Mouse (Mus musculus) layer of hippocampus, adult 8-10 months (tissue): ENCODE data around the gene Fam3b. TPM values are rescaled to one million over a fixed set of nuclear protein-coding genes. Genes with fewer than 3 reads are reported as not detected.

Experiments
- DNase-seq, 2 experiments: peaks; one replicate each; pipeline ENCODE4 v3.0.0; 2022; ENCODE audit warnings: low spot score in 2 of 2
- total RNA-seq, 4 experiments: library from RNA; stranded (reverse); gene quantifications; 2 replicates each; pipeline ENCODE4 v1.2.4; 2022

Gene Fam3b
- total RNA-seq, 4 experiments from 2014 or later: not detected

DNA sequence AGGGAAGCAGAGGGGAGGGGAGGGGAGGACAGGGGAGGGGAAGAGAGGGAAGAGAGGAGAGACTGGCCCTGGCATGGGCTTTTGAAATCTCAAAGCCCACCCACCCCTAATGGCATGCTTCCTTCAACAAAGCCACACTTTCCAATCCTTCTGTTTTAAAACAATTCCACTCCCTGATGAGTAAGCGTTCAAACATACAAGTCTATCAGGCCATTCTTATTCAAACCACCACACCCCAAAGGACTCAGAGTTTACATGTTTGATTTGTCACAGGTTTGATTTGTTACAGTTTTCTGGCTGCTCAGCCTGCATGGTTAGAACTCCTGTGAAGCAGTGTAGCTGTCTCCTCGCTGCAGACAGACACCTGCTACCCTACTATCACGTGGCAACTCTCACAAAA is 18.6 kb downstream of the Fam3b start:
- DNase-seq: no peak

DNA sequence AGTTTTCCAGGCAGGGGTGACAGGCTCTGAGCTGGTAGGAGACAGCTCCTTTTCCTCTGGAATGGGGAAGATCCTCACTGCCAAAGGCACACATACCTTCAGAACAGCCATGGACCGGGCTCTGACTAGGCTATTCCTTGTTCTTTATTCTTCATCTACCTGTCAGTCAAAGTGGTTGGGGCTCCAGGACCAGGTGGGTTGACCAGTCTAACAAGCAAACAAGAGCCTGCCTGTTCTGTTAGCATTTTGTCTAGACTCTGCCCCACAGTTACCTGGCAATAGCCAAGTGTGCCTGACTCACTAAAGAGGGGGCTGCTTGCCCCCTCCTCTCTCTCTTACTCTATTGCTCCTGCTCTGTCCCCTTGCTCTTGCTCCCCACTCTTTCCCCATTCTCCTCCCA is 22.2 kb downstream of the Fam3b start:
- DNase-seq: no peak

DNA sequence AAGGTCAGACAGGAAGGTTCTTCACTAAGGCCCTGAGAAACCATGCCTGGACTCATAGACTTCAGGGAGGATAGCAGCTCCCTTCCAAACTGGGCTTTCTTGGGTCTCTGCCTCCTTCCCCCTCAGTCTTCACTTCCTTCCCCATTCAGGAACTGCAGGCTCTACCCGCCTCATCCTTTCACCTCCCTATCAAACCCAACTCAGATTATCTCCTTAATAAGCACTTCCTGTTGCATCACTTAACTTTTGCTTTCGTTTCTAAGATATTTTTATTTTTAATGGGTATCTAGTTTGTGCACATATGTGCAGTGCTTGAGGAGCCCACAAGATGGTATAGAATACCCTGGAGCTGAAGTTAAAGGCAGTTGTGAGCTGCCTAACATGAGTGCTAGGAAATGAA is 36.0 kb downstream of the Fam3b start:
- no peak for DNase-seq

DNA sequence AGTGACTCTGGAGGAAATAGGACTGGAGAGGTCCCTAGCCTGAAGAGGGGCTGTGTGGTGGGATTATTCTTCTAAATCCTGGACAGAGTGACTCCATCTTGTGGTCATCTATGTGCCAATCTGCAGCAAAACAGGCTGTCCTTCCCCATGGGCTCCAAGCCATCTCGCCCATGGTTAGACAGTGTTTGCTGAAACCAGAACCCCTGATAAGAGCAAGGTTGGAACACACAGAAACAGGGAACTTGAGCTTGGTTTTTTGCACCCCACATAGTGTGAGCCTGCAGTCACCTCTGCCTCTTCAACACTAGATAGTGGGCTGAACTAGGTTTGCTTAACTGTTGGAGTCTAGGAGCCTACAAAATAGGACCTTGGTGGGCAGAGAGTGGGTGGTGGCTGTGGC is 38.1 kb downstream of the Fam3b start:
- DNase-seq: no peak

DNA sequence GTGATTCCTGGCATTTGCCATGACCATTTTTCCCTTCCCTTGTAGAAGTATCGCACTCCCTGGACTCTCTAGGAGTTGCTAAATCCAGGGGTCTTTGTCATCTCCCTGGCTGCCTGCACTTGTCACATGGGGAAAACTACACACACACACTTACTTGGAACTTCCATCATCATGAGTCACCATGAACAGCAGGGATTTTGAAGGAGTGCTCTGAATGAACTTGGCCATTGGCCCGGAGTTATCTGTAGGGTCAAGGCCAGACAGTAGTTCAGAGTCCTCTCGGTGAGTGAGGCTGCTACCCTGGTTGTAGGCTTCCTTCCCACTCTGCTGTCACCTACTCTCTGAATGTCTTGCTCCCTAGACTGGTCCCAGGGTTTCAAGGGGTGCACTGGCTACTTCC is 39.0 kb downstream of the Fam3b start:
- no peak for DNase-seq

DNA sequence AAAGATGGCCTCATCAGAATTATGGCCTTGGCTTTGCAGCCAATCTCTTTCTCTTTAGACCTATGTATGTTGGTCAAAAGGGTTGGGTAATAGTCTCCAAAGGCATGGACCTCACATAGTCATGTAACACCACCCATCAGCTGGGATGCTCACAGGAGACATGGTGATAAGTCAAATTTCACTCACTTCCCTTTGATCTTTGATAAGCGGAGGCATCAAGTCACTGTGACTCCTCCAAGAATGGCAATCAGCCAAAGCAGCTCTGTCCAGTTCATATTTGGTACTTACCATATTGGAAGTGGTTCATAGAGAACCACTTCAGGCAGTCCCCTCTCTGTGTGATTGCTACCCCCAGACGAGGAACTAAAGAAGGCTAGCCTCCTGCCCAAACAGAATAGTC is 39.9 kb downstream of the Fam3b start:
- no peak for DNase-seq

DNA sequence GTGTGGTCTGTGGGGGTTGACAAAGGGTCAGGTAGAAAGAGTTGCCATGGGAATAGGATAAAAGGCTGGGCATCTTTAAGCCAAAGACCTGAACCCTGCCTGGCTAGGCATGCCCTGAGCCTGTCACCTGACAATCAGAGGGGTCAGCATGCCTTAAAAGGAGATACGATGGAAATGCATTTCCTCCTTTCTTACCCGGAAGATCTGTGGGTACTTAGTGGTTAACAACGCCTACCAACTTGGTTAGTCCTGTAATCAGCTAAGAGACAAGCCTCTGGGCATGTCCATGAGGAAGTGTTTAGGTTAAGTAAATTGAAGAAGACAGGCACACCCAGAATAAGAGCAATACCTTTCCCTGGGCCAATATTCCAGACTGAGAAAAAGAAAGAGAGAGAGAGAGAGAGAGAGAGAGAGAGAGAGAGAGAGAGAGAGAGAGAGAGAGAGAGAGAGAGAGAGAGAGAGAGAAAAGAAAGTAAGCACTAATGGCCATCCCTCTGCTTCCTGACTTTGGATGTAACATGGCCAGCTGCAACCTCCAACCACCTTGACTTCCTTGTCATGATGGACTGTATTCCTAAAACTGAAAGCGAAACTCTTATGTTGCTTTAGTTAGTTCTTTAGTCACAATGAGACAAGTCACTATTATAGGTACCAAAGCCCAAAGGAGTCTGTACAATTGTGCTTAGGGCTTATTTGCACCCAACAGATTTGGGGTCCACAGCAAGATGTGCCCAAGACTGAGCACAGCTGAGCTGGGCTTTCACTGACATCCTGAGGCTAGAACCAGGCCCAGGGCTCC is 46.4 kb downstream of the Fam3b start:
- DNase-seq: no peak

DNA sequence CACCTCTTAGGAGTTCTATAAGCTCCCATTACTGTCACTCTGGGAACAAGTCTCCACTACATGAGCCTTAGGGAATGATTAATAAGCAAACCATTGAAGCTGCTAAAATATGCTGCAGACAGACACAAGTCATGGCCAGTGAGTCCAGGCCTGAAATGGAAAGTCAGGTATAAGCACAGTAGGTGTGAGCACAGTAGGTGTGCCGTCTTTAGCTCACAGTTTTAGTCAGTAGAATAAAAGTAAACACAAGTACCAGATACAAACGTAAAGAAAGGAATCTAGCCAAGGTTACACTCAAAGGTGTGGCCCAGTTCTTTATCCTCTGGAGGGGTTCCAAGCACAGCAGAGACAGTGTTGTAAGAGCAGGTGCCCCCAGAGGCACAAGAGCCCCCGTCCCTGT is 47.1 kb downstream of the Fam3b start:
- DNase-seq: no peak

DNA sequence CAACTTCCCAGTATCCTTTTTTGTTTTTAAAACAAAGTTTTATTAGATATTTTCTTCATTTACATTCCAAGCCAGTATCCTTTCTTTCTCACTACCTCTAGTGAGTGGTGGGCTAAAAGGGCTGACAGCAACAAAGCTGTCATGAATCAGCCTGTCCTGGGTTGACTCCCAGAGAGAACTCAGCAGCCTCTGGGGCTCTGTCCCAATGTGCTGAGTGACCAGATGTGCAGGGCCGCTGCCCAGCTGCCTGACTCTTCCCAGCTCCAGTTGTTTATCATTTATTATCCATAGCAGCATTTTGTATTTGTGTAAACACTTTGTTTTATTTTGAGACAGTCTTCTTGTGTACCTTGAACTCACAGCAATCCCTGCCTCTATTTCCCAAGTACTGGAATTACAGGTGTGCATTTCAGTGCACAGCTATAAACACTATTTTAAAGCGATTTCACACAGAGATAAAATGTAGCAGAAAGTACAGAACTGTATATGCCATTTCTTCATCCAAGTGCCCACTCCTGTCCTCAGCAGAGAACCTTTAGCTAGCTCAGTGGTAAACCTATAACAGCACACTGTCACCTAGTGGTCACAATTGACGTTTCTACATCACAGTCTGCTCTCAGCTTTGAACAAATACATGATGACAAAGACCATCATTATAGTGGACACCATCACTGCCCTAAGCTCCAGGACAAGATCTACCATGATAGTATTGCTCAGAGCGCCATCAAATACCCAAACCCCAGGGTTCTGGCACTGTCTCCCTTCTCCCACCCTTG is 48.2 kb downstream of the Fam3b start:
- no peak for DNase-seq

DNA sequence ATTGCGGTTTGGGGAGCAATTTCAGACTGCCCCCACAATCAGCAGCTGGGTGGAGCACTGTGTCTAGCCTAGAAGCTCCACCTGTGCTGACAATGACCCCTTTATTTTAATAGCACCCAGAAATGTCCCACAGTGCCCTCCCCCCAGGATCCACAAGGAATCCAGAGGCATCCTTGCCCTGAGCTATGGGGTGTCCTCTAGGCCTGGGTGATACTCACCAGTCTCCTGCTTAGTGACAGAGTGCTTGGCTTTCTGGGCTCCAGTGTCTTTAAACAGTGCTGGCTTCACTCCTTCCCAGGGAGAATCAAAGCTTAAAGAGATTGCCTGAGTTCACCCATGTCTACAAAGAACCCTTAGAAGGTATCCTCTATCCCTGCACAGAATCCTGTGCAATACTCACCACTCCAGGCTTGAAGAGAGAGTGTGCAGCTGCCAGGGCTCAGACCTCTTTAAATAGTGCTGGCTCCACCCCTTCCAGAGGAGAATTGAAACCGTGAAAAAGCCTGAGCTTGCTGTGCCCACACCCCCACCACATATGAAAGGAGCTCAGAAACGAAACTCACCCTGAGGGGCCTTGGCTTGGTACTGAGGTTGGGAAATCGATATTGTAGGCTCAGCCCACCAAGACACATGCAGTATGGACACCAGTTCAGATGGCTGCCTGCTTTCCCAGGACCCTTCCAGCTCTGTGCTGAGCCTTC is 52.0 kb downstream of the Fam3b start, which contains the start of gene Mx1:
Gene Mx1, minus strand, starts transcription at position 427 of the 701 bp plus-strand sequence.
- no peak for DNase-seq

DNA sequence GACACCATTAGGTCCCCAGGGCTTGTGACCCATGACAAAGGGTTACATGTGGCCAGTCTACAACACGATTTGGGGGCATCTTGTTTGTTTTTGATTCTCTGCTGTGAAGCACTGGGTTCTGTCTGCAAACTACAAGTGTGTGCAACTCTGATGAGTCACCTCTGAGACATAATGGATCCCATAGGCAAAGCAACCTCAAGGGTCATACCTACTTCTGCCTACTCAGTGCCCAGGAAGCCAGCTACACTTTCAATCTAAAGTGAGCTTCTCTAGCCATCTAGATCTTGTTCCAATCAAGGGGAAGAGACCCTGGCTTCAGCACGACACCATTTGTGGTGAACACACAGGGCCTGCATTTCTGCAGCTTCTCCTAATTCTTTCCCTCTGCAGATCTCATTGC is 53.3 kb downstream of the Fam3b start:
- DNase-seq: no peak

DNA sequence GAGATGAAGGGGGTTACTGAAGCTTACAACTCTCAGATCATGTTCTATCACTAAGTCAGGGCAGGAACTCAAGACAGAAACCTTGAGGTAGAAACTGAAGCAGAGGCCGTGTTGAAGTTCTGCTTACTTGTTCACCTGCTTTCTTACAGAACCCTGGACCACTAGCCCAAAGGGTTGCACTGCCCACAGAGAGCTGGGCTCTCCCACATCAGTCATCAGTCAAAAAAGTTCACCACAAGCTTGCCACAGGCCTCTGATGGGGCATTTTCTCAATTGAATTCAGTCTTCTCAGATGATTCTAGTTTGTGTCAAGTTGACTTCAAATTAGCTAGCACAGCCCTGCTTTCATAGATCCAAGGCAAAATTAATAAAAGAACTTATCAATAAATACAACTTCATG is 54.8 kb downstream of the Fam3b start:
- DNase-seq: no peak

DNA sequence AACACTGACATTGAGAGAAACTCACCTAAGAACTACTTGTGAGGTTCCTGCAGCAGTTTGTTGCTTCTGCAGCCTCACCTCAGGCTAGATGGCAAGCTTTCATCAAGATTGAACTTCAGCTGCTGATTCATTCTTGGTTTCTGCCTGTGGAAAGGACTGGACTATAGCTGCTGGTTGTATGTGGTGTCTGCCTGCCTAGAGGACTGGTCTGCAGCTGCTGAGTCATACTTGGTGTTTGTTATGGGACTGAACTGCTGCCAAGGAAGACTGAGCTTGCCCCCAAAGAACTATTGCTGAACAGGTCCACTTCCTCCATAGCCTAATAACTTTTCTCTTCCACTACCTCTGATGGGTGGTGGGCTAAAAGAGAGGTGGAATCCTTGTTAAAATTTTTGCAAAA is 67.2 kb downstream of the Fam3b start:
- DNase-seq: no peak

DNA sequence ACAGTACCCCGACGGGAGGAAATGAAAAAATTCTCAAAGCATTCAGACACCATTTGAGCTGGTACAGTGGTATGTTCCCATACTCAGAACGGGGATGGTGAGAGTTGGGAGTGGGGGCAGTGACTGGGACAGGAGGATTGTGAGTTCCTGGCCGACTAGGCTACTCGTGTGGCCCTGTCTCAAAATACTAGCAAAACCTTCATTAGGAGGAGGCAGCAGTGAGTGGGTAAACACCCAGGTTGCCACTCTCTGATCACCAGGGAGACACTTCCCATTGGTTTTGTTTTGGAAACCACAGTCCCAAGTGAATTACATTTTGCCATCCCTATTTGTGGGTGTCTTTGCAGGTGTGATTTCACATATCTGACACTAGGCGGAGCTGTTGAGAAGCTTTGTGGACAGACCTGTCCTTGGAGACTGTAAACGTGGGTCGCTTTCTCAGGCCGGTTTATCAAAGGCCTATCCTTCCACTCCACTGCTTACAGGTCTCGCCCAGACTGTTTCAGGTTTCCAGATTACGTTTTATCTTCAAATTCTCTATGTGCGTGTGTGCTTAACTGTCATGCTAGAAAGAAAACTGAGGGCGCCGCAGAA is 70.8 kb downstream of the Fam3b start:
- DNase-seq: peak in 1 of 2 experiments; percentile 21

DNA sequence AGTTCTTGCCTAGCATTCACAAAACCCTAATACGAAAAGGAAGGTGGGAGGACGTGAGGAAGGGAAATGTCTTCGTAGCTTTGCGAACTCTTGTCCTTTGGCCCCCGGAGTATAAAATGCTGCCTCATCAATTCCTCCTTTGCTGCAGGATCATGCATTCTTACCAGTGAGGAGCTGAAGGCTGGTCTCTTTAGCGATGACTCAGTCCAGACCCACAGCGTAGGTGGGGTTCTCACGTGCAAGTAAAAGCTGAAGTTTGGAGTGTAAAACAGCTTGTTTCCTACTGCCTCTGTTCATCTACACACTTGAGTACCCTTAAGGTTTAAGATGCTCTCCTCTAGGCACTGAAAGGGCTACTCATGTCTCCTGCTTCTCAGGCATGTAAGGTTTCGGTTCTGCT is 72.6 kb downstream of the Fam3b start:
- DNase-seq: no peak

DNA sequence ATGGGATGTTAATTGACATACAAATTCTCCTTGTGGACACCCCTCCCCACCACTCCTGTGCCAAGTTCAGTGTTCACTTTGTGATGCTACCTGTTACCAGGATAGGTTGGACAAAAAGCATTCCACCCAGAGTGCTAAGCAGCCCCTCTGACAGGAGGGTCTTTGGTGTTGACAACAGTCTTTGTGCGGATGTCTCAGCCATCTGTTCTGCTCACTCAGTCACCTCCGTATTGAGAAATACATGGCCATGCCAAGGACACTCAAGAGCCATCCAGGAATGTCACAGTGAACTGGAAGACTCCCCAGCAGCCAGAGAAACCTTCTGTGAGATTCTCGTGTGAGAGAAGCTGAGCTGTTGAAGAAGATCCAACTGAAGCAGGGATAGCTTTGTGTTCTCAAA is 76.4 kb downstream of the Fam3b start:
- DNase-seq: no peak

DNA sequence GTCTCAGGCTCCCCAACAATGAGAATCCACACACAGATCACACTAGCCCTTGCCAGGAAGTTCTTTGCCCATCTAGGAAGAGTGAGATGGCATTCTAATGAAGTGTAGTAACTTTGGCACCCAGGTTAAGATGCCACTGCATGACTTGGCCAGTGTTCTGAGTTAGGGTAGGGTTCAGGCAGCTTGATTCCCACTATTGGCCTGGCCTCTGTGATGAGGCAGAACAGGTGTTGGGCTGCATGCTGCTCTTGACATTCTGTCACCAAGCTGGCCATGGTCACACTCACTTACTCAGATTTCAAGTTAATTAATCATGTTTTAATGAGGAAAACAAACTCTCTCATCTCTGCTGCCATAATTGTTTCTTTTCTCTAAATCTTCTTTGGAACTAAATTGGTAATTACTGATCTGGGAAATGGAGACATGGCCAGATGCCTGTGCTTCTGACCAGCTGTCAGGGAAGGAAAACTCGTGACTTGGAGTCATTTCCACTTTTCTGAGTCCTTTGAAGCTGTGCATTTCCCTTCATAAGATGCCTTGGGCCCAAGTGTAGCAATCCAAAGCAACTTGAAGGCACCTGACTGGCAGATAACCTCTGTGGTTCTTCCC is 77.1 kb downstream of the Fam3b start:
- DNase-seq: peak; percentile 47 to 50

DNA sequence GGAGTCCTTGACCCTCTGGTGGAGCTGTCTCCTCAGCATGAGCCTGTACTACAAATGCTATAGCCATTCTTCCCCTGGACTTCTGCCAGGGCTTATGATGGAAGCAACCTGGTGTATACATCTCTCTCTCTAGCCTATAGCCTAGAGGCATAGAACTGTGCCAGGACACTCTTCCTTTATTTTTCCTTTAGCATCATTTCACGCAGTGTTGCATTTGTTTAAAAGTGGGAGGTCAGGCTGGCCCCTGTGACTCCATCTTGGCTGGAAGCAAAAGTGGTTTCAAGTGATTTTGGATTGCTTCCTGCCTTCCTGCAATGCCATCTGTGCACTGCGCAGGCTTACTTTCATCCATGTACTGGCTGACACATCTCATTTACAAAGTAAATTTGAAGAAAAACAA is 80.4 kb downstream of the Fam3b start:
- no peak for DNase-seq

DNA sequence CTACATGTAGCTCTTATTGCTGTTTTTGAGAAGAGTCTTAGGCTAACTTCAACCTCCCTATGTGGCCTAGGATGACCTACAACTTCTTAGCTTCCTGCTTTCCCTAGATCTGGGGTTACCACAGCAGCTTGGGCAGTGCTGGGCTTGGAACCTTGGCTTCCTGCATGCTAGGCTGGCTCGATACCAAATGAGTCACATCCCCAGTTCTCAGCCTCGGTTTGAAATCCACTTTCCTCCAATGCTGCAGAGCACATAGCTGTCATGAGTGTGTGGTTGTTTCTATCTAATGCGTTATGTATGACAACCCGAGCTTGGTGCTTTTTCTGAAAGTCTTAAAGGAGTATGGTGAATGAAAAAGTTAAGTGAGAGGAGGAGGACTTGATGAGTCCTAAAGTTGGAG is 83.3 kb downstream of the Fam3b start:
- no peak for DNase-seq

DNA sequence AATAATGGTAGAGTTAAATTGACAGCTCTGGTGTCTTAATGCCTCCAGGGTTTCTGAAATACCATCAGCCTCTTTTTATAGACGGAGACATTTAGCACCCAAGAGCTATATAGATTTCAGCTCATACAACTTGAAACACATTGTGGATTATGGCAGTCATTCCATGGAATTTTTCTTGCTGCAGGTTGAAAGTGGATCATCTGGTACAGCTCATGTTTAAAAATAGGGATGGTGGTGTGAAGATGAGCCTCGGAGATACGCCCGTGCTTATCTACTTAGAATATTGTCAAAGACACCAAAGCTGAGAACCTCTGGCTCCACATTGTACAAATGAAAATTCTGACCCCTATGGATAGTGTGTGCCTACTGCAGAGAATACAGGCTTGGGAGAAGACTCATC is 84.5 kb downstream of the Fam3b start:
- no peak for DNase-seq

DNA sequence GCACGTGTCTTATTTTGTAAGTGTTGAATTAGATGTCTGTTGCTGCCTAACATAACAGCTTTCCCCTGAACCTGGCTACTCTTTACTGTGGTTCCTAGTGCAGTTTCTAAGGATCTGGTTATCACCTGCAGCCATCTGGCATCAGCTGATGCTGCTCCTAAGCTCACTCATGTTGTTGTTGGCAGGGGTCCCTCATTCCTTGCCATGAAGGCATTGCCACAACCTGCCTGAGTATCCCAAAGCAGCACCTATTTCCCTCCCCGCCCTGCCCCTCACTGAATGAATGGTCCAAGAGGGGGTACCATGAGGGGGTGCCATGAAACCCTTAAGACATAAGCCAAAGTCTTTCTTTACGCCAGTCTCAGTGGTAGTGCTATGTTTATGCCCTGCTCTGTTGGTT is 86.6 kb downstream of the Fam3b start:
- DNase-seq: no peak
